Mouse (Mus musculus): Measurements from ENCODE around the gene Ankrd11. TPM values are rescaled to one million over a fixed set of nuclear protein-coding genes. Genes with fewer than 3 reads are reported as not detected.
"Not testable (repeated sequence)": the region's sequence is repeated elsewhere in the genome, so short reads cannot be mapped to it uniquely, and the experiment has no call there.

Gene Ankrd11
- total RNA-seq, 2 experiments from 2014 or later = 145 to 177 TPM

DNA sequence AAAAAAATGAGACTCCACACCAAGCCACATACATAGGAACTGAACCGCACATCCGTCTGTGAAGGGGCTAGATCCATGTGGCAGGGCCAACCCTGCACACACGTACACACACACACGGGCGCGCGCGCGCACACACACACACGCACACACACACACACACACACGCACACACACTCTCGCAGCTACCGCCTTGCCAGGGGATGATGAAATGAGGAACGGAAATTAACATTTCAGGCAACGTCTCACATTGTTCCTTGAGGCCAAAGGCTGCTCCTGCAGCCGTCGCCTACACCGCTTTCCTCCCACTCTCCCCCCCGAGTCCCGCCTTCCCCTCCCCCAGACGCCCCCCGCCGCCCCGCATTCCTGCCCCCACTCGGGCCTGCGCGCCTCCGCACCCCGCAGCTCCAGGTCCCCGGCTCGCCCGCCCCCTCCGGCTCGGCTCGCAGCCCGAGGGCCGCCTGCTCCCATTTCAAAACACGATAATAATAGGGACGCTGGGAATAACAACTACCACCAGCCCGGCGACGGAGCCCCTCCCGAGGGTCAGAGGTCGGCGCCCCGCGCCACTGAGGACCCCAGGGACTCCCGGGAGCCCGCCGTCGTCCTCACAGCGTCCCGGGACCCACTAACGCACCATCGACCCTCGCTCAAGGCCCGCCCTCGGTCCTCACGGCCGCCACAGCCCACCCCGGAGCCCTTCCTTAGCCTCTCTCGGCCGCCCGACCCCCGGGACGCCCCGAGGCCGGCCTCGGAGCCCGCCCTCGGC, 886 bp downstream of the Ankrd11 start:
- intact Hi-C loops (cut with DNase I) = loop anchor here (2.0 to 5.0 kb wide), 2 partner anchors 39 to 134 kb away; no protein-coding TSS in a partner anchor
- peak; percentile 56 to 61 for DNase-seq (ENCODE audit: low spot score in 2 of 2)

DNA sequence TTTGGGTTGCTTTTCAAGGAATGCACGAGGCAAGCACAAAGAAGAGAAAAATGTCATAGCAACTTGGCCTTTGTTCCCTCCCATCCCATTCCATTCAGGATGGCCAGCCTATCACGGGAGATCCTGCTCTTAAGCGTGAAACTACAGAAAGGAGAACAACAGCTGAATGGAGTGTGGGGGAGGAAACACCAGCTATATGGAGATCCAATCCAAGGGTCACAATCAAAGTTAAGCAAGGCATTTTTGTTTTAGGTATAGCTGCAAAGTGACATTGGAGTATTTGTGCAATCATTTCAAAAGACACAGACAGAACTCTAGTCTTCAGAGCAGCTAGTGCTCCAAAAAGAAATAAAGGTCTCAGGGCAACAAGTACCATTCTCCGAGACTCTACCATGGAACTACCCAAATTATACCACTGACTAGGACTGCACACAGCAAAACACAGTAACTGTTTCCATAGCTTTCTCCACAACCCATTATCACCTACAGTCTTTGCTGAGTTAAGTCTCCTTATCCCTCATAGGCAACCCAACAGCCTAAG, 1.9 kb downstream of the Ankrd11 start:
- DNase-seq (ENCODE audit: low spot score in 2 of 2) = no peak
- intact Hi-C loops (cut with DNase I) = loop anchor here (2.0 to 5.0 kb wide), 2 partner anchors 38 to 133 kb away; no protein-coding TSS in a partner anchor

DNA sequence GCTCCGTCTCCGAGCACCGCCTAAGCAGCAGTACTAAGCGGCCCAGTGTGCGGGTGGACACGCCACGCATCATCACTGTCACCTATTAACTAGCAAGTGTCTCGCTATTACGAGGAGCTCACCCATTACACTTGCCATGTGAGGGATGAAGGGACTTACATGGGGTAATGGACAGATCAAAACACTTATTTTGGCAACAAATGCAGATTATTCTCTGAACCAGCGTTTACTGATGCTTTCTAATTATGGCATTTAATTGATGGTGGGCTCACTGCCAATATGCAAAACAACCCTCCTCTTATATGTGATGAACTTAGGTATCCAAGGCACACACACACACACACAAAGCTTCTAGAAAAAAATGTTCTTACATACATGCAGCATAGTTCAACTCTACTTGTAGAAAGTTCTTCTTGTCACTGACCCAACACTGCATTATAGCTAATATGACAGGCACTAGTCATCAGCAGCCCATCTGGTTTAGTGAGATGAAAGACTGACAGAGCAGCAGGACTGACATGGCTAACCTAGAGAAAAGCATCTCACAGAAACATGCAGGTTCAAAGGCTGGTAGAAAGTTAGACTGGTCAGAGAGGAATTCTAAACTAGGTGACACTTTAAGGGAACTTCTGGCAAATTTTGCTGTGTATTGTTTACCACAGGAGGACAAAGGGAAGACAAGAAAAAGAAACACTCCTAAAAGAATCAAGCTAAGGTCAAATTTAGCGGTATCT, 2.5 kb downstream of the Ankrd11 start:
- intact Hi-C loops (cut with DNase I) = loop anchor here (2.0 to 5.0 kb wide), 2 partner anchors 37 to 133 kb away; no protein-coding TSS in a partner anchor
- DNase-seq (ENCODE audit: low spot score in 2 of 2) = no peak

DNA sequence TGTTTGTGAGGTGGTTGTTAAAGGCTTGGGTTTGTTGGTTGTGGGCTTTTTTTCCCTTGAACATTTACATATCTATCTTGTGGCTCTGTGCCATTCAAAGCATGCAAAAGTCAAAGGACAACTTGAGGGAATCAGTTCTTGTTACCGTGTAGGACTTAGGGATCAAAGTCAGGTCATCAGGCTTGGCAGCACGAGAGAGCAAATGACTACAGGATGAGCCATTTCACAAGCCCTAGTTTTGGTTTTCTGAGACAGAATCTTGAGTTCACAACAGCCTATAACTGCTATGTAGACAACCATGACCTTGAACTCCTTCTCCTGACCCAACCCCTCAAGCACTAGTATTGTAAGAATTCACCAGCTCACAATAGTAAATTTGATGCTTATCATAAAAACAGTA, 3.7 kb downstream of the Ankrd11 start:
- intact Hi-C loops (cut with DNase I) = no loop called here
- no peak for DNase-seq (ENCODE audit: low spot score in 2 of 2)

DNA sequence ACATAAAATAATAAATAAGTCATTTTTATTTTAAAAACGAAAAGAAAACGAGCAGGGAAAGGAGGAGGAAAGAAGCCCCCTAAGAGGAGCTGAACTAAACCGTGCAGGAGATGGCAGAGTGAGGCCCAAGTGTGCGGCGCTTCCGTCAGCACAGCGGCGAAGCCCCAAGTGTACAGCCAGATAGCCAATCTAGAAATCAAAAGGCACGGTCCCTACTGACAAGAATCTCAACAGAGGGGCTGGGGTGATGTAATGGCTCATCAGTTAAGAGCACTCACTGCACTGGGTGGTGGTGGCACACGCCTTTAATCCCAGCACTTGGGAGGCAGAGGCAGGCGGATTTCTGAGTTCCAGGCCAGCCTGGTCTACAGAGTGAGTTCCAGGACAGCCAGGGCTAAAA, 4.6 kb downstream of the Ankrd11 start:
- intact Hi-C loops (cut with DNase I) = no loop called here
- no peak for DNase-seq (ENCODE audit: low spot score in 2 of 2)

DNA sequence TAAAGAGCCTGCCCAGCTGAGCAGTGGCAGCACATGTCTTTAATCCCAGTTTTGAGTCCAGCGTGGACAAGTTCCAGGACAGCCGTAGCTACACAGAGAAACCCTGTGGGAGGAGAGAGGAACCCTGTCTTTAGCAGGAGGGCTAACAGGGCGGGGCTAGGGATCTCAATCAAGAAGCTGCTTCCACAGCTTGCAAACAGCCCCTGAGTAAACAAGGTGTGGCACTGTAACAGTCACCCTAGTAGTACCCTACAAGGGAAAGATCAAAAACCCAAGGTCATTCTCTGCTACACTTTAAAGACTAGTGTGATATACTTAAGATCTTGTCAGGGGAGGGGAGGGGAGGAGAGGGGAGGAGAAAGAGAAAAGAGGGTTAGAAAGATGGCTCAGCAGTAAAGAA, 5.1 kb downstream of the Ankrd11 start:
- intact Hi-C loops (cut with DNase I) = no loop called here
- no peak for DNase-seq (ENCODE audit: low spot score in 2 of 2)

DNA sequence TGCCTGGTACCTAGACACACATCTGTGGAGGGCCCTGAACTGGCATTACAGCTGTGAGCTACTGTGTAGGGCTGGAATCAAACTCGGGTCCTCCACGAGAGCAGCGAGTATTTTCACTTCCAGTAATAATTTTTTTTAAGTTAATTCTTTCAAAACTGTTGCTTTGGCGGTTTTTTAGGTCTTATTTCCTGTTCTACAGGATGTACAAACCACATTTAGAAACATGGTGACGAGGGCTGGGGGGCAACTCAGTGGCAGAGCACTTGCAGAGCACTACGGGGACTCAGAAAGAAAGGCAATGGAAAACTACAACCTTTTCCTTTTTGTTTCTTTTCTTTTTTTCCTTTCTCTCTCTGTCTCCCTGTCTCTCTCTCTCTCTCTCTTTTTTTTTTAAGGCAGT, 7.9 kb downstream of the Ankrd11 start:
- no peak for DNase-seq (ENCODE audit: low spot score in 2 of 2)
- intact Hi-C loops (cut with DNase I) = no loop called here

DNA sequence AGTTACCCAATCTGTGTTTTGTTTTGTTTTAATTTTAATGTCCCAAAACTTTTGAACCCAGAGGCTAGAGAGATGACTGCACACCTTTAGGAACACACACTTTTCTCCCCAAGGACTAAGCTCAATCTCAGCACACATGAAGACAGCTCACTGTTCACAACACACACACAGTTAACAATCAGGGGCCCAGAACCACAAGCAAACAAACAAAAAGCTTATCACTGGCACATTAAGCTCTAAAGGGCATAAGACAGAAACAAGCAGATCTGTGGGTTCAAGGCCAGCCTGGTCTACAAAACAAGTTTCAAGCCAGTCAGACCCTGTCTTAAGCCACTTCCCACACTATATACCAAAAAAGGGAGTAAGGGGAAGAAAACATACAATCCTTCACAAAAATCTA, 8.6 kb downstream of the Ankrd11 start:
- intact Hi-C loops (cut with DNase I) = no loop called here
- DNase-seq (ENCODE audit: low spot score in 2 of 2) = no peak

DNA sequence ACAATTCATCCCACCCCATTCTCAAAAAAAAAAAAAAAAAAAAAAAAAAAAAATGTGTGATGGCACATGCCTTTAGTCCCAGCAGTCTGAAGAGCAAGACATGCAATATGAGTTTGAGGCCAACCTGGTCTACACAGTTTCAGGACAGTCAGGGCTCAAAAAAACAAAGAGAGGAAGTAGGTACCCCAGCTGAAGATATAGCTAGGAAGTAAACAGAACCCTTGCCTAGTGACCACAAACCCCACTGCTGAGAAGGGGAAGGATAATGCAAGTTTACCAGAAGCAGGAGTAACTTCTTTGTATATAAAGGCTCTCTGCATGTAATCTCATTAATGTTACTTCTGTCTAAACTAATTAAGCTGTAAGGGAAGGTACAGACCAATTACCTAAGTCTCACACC, 9.3 kb downstream of the Ankrd11 start:
- DNase-seq (ENCODE audit: low spot score in 2 of 2) = no peak
- intact Hi-C loops (cut with DNase I) = no loop called here

DNA sequence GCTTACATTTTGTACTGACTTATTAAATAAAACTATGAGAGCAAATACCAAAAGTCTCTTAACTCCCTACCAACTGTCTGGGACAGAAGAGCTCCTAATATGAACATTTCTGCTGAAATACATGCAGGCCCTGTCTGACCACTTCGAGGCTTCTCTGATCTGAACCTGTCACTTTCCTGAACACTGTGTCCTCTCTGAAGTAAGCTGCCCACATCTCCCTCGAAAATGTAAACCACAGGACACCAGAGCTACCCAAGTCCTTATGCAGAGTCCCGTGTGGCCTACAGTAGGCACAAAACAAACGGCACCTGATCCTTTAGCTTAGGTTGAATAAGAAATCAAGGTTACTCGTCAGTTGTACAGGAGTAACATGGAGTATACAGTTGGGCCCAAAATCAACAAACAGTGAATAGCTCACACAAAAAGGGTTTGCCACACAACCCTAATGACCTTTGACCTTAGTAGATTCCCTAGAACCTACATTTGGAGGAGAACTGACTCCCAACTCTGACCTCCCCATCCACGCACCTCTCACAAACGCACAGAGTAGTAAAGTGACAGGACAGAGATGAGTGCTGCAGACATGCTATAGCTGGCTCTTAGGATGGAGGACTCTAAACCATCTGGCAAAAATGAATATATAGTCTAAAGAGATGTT, 10.6 kb downstream of the Ankrd11 start:
- intact Hi-C loops (cut with DNase I) = no loop called here
- DNase-seq (ENCODE audit: low spot score in 2 of 2) = no peak

DNA sequence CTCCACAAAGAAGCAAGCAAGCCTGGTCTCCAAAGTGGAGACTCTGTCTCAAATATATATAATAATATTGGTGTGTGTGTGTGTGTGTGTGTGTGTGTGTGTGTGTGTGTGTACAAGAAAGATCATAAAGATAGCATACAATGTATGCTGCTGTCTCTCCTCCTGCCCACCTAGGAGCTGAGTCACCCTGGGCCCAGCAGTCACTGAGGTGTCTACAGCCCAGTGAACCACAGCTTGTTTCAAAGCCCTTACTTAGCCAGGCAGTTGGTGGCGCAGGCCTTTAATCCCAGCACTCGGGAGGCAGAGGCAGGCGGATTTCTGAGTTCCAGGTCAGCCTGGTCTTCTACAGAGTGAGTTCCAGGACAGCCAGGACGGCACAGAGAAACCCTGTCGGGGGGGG, 12.0 kb downstream of the Ankrd11 start:
- DNase-seq (ENCODE audit: low spot score in 2 of 2); intact Hi-C loops (cut with DNase I): not testable (repeated sequence)

DNA sequence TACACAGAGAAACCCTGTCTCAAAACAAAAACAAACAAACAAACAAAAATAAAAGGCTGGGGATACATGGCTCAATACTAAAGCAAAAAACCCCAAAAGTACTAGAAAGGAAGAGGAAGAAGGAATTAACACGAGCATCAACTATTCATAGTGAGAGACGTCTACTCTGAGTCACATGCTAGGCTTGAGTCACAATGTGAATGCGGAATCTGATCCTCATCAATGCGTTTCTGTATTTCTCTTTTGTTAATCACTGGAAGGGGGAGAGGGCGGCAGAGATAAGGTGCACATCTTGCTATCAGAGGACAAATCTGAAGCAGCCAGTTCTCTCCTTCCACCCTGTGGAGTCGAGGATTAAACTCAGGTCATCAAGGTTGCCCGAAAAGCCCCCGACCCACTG, 14.3 kb downstream of the Ankrd11 start:
- no peak for DNase-seq (ENCODE audit: low spot score in 2 of 2)
- intact Hi-C loops (cut with DNase I) = no loop called here

DNA sequence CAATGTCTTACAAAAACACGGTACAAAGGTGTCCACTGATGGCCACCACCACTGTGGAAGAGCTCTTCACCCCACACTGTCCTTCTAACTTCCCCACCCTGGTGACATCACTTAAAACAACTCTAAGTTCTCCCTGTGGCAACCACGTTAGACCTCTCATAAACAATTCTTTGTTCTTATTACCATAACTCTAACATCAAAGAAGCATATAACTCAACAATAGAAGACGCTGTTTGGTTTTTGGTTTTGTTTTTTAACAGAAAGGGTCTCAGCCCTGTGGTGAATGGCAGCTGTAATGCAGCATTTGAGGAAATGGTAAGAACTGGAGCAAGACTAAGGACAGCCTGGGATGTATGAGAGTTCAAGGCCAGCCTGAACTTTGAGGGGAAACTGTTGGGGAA, 16.1 kb downstream of the Ankrd11 start:
- no peak for DNase-seq (ENCODE audit: low spot score in 2 of 2)
- intact Hi-C loops (cut with DNase I) = no loop called here

DNA sequence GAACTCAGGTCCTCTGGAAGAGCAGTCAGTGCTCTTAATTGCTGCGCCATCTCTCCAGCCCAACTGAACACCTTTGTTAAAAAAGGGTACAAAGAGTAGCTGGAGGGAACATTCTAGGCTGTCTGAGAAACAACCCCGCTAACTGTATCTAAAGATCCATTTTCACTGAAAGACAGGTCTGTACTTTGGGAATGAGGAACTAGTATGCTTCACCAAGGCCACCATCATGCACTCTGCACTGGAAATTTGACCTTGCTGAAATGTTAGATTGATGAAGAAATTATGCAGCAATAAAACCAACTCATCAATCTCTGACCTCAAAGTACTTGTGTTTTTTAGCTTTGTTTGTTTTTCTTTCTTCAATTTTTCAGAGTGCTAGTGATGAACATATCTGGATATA, 17.9 kb downstream of the Ankrd11 start:
- intact Hi-C loops (cut with DNase I) = no loop called here
- DNase-seq (ENCODE audit: low spot score in 2 of 2) = no peak

DNA sequence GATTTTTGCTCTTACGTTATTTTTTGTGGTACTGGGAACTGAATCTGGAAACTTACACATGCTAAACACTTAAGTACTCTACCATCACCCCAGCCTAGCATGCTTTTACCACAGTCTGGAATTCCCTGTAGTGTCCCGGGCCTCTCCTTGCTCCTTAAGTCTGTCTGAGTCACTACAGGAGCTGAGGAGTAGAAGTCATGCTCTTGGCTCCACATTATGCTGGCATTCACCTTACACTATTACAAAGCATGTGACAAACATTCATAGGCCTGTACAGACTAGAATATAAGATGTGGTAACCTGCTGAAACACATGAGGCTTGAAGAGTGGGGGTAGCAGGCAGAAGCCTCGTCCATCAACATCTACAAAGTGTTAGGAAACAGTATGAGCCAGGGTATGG, 19.4 kb downstream of the Ankrd11 start:
- no peak for DNase-seq (ENCODE audit: low spot score in 2 of 2)
- intact Hi-C loops (cut with DNase I) = no loop called here

DNA sequence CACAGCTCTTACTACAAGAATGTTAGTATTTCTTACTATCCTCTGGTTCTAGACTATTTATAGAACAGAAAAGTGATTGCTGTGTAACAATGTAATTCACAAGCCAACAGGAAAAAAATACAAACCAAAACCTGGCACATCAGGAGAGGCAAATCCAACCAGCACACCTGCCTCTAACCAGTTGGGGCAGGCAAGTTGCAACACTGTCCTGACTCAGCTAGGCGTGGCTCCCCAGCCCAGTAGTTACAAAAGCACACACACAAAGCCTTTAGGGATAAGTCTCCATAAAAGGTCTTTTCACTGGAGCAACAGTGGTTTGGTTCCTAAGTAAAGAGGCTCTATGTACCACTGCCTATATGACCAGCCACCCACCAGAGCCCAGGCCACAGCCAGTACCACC, 20.8 kb downstream of the Ankrd11 start:
- intact Hi-C loops (cut with DNase I) = no loop called here
- DNase-seq (ENCODE audit: low spot score in 2 of 2) = no peak

DNA sequence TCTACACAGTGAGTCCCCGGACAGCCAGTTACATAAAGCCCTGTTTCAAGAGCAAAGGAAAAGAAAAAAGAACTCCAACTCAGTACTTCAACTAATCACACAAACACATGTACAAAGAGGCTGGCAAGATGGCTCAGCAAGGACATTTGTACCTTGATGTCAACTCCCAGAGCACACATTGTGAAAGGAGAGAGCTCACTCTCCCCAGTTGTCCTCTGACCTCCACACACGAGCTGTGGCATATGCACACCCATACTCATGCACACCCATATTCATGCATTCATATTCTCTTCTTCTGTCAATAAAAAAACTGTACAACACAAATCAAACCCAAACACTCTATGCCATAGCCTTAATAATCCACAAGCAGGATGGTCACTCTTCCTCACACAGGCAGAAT, 21.2 kb downstream of the Ankrd11 start:
- DNase-seq (ENCODE audit: low spot score in 2 of 2) = no peak
- intact Hi-C loops (cut with DNase I) = no loop called here

DNA sequence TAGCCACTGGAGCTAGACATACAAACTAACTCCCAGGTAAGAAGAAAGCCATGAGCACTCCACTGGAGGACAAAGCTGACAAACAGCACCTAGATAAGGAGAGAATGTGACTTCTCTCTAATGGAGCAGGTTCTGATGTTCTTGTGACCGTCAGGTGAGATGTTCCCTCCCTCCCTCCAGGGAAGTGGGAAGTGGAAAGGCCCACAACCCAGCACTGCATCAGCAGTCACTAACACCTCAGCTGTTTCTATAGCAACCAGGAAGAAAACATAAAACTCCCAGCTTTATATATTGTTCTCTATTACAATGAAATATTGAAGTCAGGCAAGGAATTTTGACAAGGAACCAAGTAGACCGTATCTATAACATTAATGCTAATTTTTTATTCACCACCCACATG, 22.0 kb downstream of the Ankrd11 start:
- DNase-seq (ENCODE audit: low spot score in 2 of 2) = no peak
- intact Hi-C loops (cut with DNase I) = no loop called here

DNA sequence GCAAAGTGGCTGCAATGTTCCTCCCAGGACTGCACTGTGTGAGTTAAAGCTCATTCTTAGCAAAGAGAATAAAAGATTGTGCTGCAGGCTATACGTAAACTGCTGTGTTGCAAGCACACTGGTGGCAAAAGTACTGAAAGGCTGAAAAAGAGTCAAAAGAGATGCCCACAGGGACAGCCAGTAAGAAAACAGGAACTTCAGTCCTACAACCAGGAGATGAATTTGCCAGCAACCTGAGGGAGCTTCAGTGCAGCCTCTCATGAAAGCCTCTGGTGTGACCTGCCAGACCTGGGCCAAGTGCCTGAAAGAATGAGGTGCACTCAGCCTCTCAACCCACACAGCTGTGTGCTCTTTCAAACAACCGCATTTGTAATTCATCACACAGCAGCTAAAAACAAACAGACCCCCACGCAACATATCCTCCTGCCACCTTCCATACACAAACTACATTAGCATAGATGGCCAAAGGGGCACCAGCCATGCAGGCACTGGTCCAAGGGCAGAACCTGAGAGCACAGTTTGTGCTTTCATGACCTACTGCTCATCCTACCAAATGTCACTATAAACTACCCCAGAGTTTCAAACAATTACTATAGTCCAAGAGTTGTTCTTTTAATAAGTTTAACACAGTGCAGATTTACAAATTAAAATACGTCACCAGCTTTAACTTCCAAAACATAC, 23.5 kb downstream of the Ankrd11 start:
- no peak for DNase-seq (ENCODE audit: low spot score in 2 of 2)
- intact Hi-C loops (cut with DNase I) = no loop called here

DNA sequence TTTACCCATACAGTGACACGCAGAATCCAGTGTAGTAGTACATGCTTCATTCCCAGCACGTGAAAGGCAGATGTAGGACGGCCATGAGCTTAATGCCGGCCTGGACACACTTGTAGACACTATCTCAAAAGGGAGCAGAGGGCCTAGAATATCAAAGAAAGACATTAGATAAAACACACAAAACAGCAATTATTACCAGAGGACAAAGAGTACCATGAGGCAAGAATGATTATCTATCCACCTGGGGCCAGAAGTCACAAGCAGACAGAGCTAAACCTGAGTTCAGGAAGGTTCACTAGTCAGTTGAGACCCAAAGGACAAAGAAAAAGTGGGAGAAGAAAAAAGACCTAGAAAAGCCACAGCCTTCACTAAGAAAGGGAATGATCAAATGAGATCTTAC, 24.9 kb downstream of the Ankrd11 start:
- intact Hi-C loops (cut with DNase I) = no loop called here
- DNase-seq (ENCODE audit: low spot score in 2 of 2) = no peak

All from left cerebral cortex, postnatal 36 days (tissue).